Mouse (Mus musculus) heart, adult 2 months (tissue): ENCODE data around the gene Papss1.

Source experiments
- EP300 ChIP-seq: fragments of 200-500 bp; IDR thresholded peaks from 2 replicates; pipeline ENCODE4 v1.6.1; 2011; ENCODE audit warnings: low read depth, low read length, control low read depth; ENCODE audit not compliant: insufficient read depth
- POLR2A ChIP-seq: fragments of 200-500 bp; IDR thresholded peaks from 2 replicates; pipeline ENCODE4 v1.6.1; 2011; ENCODE audit warnings: mild to moderate bottlenecking, low read depth, low read length, control low read depth; ENCODE audit not compliant: insufficient read depth

DNA sequence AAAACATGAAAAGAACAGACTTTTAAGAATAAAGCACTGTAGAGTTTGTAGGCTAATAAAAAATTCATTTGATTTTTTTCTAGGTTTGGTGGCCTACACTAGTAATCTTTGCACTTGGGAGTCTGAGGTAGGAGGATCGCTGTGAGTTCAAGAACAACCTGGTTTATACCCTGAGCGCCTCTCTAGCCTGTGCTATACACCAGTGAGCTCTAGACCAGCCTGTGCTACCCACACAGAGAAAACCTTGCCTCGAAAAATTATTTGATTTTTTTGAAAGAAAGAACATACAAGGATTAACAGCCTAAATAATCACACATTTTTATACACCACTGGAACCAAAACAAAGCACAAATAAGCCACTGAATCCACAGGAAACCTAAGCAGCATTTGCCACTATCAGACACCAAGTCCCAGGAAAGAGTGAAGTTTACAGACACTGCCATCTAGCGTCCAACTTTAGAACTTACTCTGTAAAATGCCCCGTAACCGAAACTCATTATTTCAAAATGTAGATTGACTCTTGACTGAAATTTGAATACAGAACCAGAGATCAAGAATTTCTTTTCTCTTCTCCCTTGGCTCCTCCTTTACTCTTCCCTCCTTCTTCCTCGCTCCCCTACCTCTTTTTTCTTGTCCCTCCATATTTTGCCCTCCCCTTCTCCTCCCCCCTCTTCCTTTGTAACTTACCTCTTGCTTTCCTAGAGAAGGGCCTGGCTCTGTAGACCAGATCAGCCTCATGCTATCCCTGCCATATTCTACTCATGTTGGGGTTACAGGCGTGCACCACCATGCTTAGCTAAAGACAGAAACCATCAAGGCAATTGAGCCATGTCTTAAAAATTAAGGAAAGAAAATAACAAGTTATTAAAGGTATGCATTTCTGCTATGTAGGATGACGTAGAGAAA is 12.0 kb upstream of the Papss1 start:
- TF ChIP-seq EP300 (no peak), POLR2A (no peak)
